Mouse (Mus musculus): ENCODE results near the gene Fanci.

Fanci gene

DNA sequence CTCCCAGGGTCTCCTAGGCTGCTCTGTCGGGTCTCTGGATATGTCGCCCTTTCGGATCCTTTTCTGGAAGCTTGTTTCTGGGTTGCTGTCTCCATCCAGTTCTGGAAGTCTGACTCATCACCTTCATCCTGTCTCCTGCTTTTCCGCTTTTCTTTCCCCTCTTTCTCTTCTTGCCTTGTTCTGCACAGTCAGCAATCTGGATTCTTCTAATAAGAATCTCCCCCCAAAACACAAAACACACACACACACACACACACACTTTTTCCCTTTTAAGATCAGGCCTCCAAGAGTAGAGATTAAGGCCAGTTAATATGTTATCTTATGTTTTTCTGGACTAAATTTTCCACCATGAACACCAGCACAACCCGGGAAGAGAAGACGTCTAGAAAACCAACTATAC lies 106.6 kb downstream of the Fanci start:
- in situ Hi-C loops (cut with MboI, MseI): loop anchor here in 1 of 2 experiments (5.0 kb wide), 2 partner anchors 34 to 94 kb away; no protein-coding TSS in a partner anchor

DNA sequence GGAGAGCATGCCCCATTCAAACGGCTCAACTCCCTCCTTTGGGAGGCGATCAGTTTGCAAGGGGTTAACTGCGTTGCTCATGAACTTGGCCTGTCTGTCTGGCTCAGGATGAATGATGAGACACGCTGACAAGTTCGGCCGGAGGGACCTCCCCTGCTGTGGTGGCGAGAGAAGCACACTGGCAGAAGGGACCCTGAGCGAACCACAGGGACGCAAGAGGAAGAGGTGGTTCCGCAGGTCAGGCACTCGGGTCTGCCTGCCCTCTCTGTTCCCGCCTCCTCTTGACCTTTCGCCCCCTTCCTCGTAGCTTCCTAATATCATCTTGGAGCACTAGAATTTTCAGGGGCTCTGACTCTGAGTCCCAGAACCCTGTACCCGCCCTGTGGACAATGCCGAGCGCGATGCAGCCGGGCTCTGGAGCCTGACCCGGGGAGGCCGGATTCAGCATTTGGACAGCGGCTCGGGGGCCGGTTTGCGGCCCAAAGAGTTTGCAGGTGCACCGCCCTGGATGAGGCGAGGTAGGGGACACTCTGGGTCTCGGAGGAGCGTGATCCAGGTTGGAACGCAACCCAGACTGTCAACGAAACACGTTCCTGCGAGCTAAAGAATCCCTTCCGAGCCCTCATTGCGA lies 107.4 kb downstream of the Fanci start:
- in situ Hi-C loops (cut with MboI, MseI): loop anchor here in 1 of 2 experiments (5.0 kb wide), 2 partner anchors 33 to 93 kb away; no protein-coding TSS in a partner anchor
